Mouse (Mus musculus) thymus, postnatal 4 days (tissue): ENCODE measurements around the gene Coch.
"Not testable (repeated sequence)": the region's sequence is repeated elsewhere in the genome, so short reads cannot be mapped to it uniquely, and the experiment has no call there.

Experiments used
- DNase-seq: peaks from one replicate; pipeline ENCODE4 v3.0.0; 2021

Coch gene

GRCm38 (mm10) chr12:51593229-51594029 is at the start of gene Coch:
Gene Coch (plus strand): TSS chr12:51593341.
- DNase-seq: peak; percentile 35

- DNase-seq: no peak
These were observed 49.7 kb upstream of the Coch start for GRCm38 (mm10) chr12:51543402-51543960.

- DNase-seq: no peak
These were observed 38.1 kb upstream of the Coch start for GRCm38 (mm10) chr12:51555041-51555440.

- no peak for DNase-seq
These were observed 31.7 kb upstream of the Coch start for GRCm38 (mm10) chr12:51561416-51561815.

GRCm38 (mm10) chr12:51567225-51567624 is 25.9 kb upstream of the Coch start:
- DNase-seq: no peak

- DNase-seq: no peak
These were observed 23.7 kb upstream of the Coch start for GRCm38 (mm10) chr12:51569472-51569871.

- DNase-seq: peak; percentile 26
These were observed 23.2 kb upstream of the Coch start for GRCm38 (mm10) chr12:51569944-51570343.

- no peak for DNase-seq
These were observed 20.5 kb upstream of the Coch start for GRCm38 (mm10) chr12:51572651-51573050.

- DNase-seq: not testable (repeated sequence)
These were observed 15.3 kb upstream of the Coch start for GRCm38 (mm10) chr12:51577816-51578215.

- no peak for DNase-seq
These were observed 3.9 kb upstream of the Coch start for GRCm38 (mm10) chr12:51589263-51589662.

- no peak for DNase-seq
These were observed 1.2 kb upstream of the Coch start for GRCm38 (mm10) chr12:51591921-51592320.

GRCm38 (mm10) chr12:51592888-51593228 is 283 bp upstream of the Coch start:
- peak; percentile 11 for DNase-seq

- DNase-seq: no peak
These were observed 909 bp downstream of the Coch start for GRCm38 (mm10) chr12:51594030-51594470.

GRCm38 (mm10) chr12:51603306-51603705 is 10.2 kb downstream of the Coch start:
- DNase-seq: no peak

GRCm38 (mm10) chr12:51606138-51606537 is 13.0 kb downstream of the Coch start:
- DNase-seq: no peak

GRCm38 (mm10) chr12:51612361-51612760 is 19.2 kb downstream of the Coch start:
- DNase-seq: no peak

- DNase-seq: no peak
These were observed 27.4 kb downstream of the Coch start for GRCm38 (mm10) chr12:51620572-51620971.

GRCm38 (mm10) chr12:51621161-51621560 is 28.0 kb downstream of the Coch start:
- DNase-seq: no peak

- no peak for DNase-seq
These were observed 29.7 kb downstream of the Coch start for GRCm38 (mm10) chr12:51622670-51623365.

GRCm38 (mm10) chr12:51623366-51623694 is 30.2 kb downstream of the Coch start:
- DNase-seq: no peak

- no peak for DNase-seq
These were observed 40.3 kb downstream of the Coch start for GRCm38 (mm10) chr12:51633481-51633880.

GRCm38 (mm10) chr12:51636260-51636659 is 43.1 kb downstream of the Coch start:
- no peak for DNase-seq

- DNase-seq: no peak
These were observed 43.7 kb downstream of the Coch start for GRCm38 (mm10) chr12:51636689-51637470.
